Mouse (Mus musculus) heart, embryonic 14.5 days (tissue): ENCODE results near the gene Vrk3. TPM values are rescaled to one million over a fixed set of nuclear protein-coding genes. Genes with fewer than 3 reads are reported as not detected.

Source experiments
- ATAC-seq: fragments of 200-750 bp; cut with Nextera tagmentation; 2 replicates; pipeline ENCODE4 v1.8.0; 2017; ENCODE audit warnings: low read depth, moderate TSS enrichment; ENCODE audit not compliant: insufficient number of reproducible peaks, insufficient read depth, low FRiP score
- H3K27ac ChIP-seq, 2 experiments: fragments of 200-500 bp in 1 of 2; fragments of 300-500 bp in 1 of 2; sonication (generic) in 1 of 2; replicated peaks in 1 of 2; 2 replicates each; pipeline ENCODE4 v1.5.1; 2012 to 2014; ENCODE audit warnings: low read depth in 2 of 2, low read length in 2 of 2, control low read depth in 1 of 2, mild to moderate bottlenecking in 1 of 2, mixed read lengths in 1 of 2; ENCODE audit not compliant: control insufficient read depth in 1 of 2, insufficient read depth in 1 of 2
- H3K27me3 ChIP-seq: fragments of 300-500 bp; sonication (generic); 2 replicates; pipeline ENCODE4 v1.6.1; 2014; ENCODE audit warnings: mild to moderate bottlenecking, low read length, control low read depth; ENCODE audit not compliant: control insufficient read depth, insufficient read depth
- H3K36me3 ChIP-seq: fragments of 300-500 bp; sonication (generic); 2 replicates; pipeline ENCODE4 v1.6.1; 2014; ENCODE audit warnings: mild to moderate bottlenecking, control low read depth, low read length, mixed read lengths; ENCODE audit not compliant: control insufficient read depth, insufficient read depth
- H3K4me1 ChIP-seq, 2 experiments: fragments of 200-500 bp in 1 of 2; fragments of 300-500 bp in 1 of 2; sonication (generic) in 1 of 2; 2 replicates each; pipeline ENCODE4 v1.6.1; 2012 to 2014; ENCODE audit warnings: low read length in 2 of 2, control low read depth in 1 of 2, mixed read lengths in 1 of 2; ENCODE audit not compliant: control insufficient read depth in 2 of 2, insufficient read depth in 2 of 2
- H3K4me2 ChIP-seq: fragments of 300-500 bp; sonication (generic); 2 replicates; pipeline ENCODE4 v1.6.1; 2014; ENCODE audit warnings: mild to moderate bottlenecking, low read length
- H3K4me3 ChIP-seq, 2 experiments: fragments of 200-500 bp in 1 of 2; fragments of 300-500 bp in 1 of 2; sonication (generic) in 1 of 2; 2 replicates each; pipeline ENCODE4 v1.5.1; 2012 to 2014; ENCODE audit warnings: low read length in 2 of 2, mild to moderate bottlenecking in 2 of 2, control low read depth in 1 of 2, low read depth in 1 of 2, moderate library complexity in 1 of 2; ENCODE audit not compliant: control insufficient read depth in 1 of 2, insufficient read depth in 1 of 2
- H3K9ac ChIP-seq: fragments of 300-500 bp; sonication (generic); 2 replicates; pipeline ENCODE4 v1.6.1; 2014; ENCODE audit warnings: mild to moderate bottlenecking, low read length
- H3K9me3 ChIP-seq: fragments of 300-500 bp; sonication (generic); 2 replicates; pipeline ENCODE4 v1.6.1; 2016; ENCODE audit warnings: low read length, control low read depth; ENCODE audit not compliant: control insufficient read depth
- WGBS: fragments of 180-500 bp; shearing (Covaris S2); extraction: QIAGEN DNeasy Blood & Tissue Kit; methylation state at CpG from one replicate; pipeline ENCODE4 v1.1.7; 2014; 5-methylcytosine and 5-hydroxymethylcytosine counted together
- polyA plus RNA-seq: library from polyadenylated mRNA; unstranded; fragments of >200 nt; fragmentation: Nextera tagmentation; extraction: Ambion mirVana; gene quantifications from 2 replicates; pipeline ENCODE4 v1.2.1, GENCODE M21; 2014

The Vrk3 gene
- polyA plus RNA-seq, 1 experiment from 2014 or later, result 36.1 TPM

DNA sequence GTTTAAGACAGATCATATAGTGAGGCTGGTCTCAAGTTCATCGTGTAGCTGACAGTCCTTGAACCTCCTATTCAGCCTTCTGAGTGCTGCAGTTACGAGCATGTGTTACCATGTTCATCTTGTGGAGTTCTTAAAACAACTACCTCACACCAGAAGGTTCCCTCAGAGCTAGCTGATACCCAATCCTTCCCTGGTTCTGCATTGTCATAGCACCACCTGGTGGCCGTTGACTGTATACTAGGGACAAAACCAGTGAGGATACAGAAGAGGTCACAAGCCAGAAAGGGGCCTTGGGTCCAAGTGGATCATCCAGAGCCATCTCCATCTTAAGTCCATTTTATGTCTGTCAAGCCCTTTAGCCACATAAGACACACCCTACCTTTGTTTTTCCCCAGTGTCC lies 76.7 kb downstream of the Vrk3 start:
- Histone ChIP-seq H3K4me3 (no peak overlapping the region), H3K27ac (no peak overlapping the region), H3K36me3 (peaks cover 28% of the 10 kb centered on the region), H3K9ac (no peak overlapping the region), H3K27me3 (no peaks in the 10 kb centered on the region), H3K9me3 (no peaks in the 10 kb centered on the region), H3K4me1 (peaks cover 1 to 44% of the 10 kb centered on the region in 2 experiments; a peak in 3 of 4 replicates), H3K4me2 (no peak overlapping the region)
- WGBS, result 25% methylated on average over 3 of the region's 3 CpGs
- ATAC-seq, result no peak

- no peak overlapping the region for H3K27ac ChIP-seq
- H3K36me3 ChIP-seq, result peaks cover 46% of the 10 kb centered on the region
- WGBS, result 90% methylated on average over 3 of the region's 3 CpGs
- H3K4me1 ChIP-seq, result peaks cover 0 to 26% of the 10 kb centered on the region in 2 experiments; a peak in 1 of 4 replicates
- peak overlapping the region; percentile 34; the same call in 1 of the 2 replicates for H3K9ac ChIP-seq
- H3K4me3 ChIP-seq, result no peak overlapping the region
- ATAC-seq, result no peak
- H3K9me3 ChIP-seq, result no peaks in the 10 kb centered on the region
- no peaks in the 10 kb centered on the region for H3K27me3 ChIP-seq
- H3K4me2 ChIP-seq, result no peak overlapping the region
Measured at GRCm38 (mm10) chr7:44826771-44827170, 78.6 kb downstream of the Vrk3 start.

Other genes starting within 250 kb of the Vrk3 start
- 2.3 and 3.3 TPM in 2 replicates for gene Mybpc2, start 223.8 kb upstream of the Vrk3 start, polyA plus RNA-seq
- gene Spib, start 216.3 kb upstream of the Vrk3 start, polyA plus RNA-seq, result not detected in 2 replicates
- 28.6 and 29.2 TPM in 2 replicates for gene Pold1, start 199.6 kb upstream of the Vrk3 start, polyA plus RNA-seq
- 53.3 and 57.8 TPM in 2 replicates for gene Nr1h2, start 194.5 kb upstream of the Vrk3 start, polyA plus RNA-seq
- gene Napsa, start 176.0 kb upstream of the Vrk3 start, polyA plus RNA-seq, result 0.35 and 0.92 TPM in 2 replicates
- not detected in 2 replicates for gene Kcnc3, start 157.7 kb upstream of the Vrk3 start, polyA plus RNA-seq
- gene Myh14, start 77.6 kb upstream of the Vrk3 start, polyA plus RNA-seq, result 0.40 and 1.9 TPM in 2 replicates
- not detected in 2 replicates for gene Izumo2, start 39.7 kb upstream of the Vrk3 start, polyA plus RNA-seq
- gene Zfp473, start 2.6 kb downstream of the Vrk3 start, polyA plus RNA-seq, result 0.51 and 0.61 TPM in 2 replicates
- 41.5 and 41.7 TPM in 2 replicates for gene Nup62, start 67.7 kb downstream of the Vrk3 start, polyA plus RNA-seq
- gene Il4i1, start 68.0 kb downstream of the Vrk3 start, polyA plus RNA-seq, result 0.77 and 0.91 TPM in 2 replicates
- gene Atf5, start 68.2 kb downstream of the Vrk3 start, polyA plus RNA-seq, result 1.8 and 1.9 TPM in 2 replicates
- gene Akt1s1, start 100.6 kb downstream of the Vrk3 start, polyA plus RNA-seq, result 33.4 and 61.6 TPM in 2 replicates
- 44.5 and 53.5 TPM in 2 replicates for gene Tbc1d17, start 100.7 kb downstream of the Vrk3 start, polyA plus RNA-seq
- 19.4 and 22.7 TPM in 2 replicates for gene Pnkp, start 108.7 kb downstream of the Vrk3 start, polyA plus RNA-seq
- 279 and 310 TPM in 2 replicates for gene Ptov1, start 121.4 kb downstream of the Vrk3 start, polyA plus RNA-seq
- 52.6 and 59.5 TPM in 2 replicates for gene Med25, start 144.3 kb downstream of the Vrk3 start, polyA plus RNA-seq
- gene Fuz, start 147.7 kb downstream of the Vrk3 start, polyA plus RNA-seq, result 11.9 and 14.5 TPM in 2 replicates
- 54.0 and 58.8 TPM in 2 replicates for gene Ap2a1, start 181.1 kb downstream of the Vrk3 start, polyA plus RNA-seq
- not detected in 2 replicates for gene Tsks, start 194.8 kb downstream of the Vrk3 start, polyA plus RNA-seq
- gene Cpt1c, start 226.4 kb downstream of the Vrk3 start, polyA plus RNA-seq, result 8.0 and 11.1 TPM in 2 replicates
- gene Prmt1, start 238.2 kb downstream of the Vrk3 start, polyA plus RNA-seq, result 134 and 145 TPM in 2 replicates
- 57.6 and 60.9 TPM in 2 replicates for gene Irf3, start 249.2 kb downstream of the Vrk3 start, polyA plus RNA-seq